Mouse (Mus musculus) small intestine, adult 2 months (tissue): Measurements from ENCODE around the gene Cdrt4.

Experiments used
- CTCF ChIP-seq: fragments of 200-500 bp; IDR thresholded peaks from 2 replicates; pipeline ENCODE4 v1.5.1; 2012; ENCODE audit warnings: low read depth, mild to moderate bottlenecking, control low read depth, inconsistent platforms, low read length, moderate library complexity, mixed read lengths; ENCODE audit not compliant: insufficient replicate concordance, insufficient read length; ENCODE audit errors: extremely low read depth
- POLR2A ChIP-seq: fragments of 200-500 bp; IDR thresholded peaks from 2 replicates; pipeline ENCODE4 v1.6.1; 2012; ENCODE audit warnings: low read depth, mild to moderate bottlenecking, control low read depth, inconsistent platforms, low read length, moderate library complexity

- no peak for TF ChIP-seq POLR2A
- TF ChIP-seq CTCF = no peak
Measured at GRCm38 (mm10) chr11:62996522-62996898, 45.5 kb downstream of the Cdrt4 start.
